Mouse (Mus musculus) heart, embryonic 12.5 days (tissue): ENCODE results near the gene Calcrl. TPM values are rescaled to one million over a fixed set of nuclear protein-coding genes. Genes with fewer than 3 reads are reported as not detected.
A peak's percentile ranks its signal among the peaks of the same experiment; 100 is the strongest.

ENCODE experiments used
- ATAC-seq: fragments of 200-750 bp; cut with Nextera tagmentation; 2 replicates; pipeline ENCODE4 v1.8.0; 2017; ENCODE audit warnings: moderate TSS enrichment, moderate library complexity; ENCODE audit not compliant: insufficient number of reproducible peaks, low FRiP score
- H3K27ac ChIP-seq: fragments of 300-500 bp; sonication (generic); 2 replicates; pipeline ENCODE4 v1.5.1; 2016; ENCODE audit warnings: mild to moderate bottlenecking, moderate library complexity; ENCODE audit not compliant: poor library complexity, severe bottlenecking
- H3K27me3 ChIP-seq: fragments of 300-500 bp; sonication (generic); replicated peaks from 2 replicates; pipeline ENCODE4 v1.6.1; 2016; ENCODE audit warnings: mild to moderate bottlenecking, moderate library complexity
- H3K36me3 ChIP-seq: fragments of 300-500 bp; sonication (generic); 2 replicates; pipeline ENCODE4 v1.6.1; 2016; ENCODE audit warnings: mild to moderate bottlenecking, moderate library complexity
- H3K4me1 ChIP-seq: fragments of 300-500 bp; sonication (generic); replicated peaks from 2 replicates; pipeline ENCODE4 v1.6.1; 2016; ENCODE audit warnings: mild to moderate bottlenecking
- H3K4me2 ChIP-seq: fragments of 300-500 bp; sonication (generic); 2 replicates; pipeline ENCODE4 v1.6.1; 2016; ENCODE audit warnings: mild to moderate bottlenecking, moderate library complexity
- H3K4me3 ChIP-seq: fragments of 300-500 bp; sonication (generic); 2 replicates; pipeline ENCODE4 v1.5.1; 2016; ENCODE audit warnings: mild to moderate bottlenecking
- H3K9ac ChIP-seq: fragments of 300-500 bp; sonication (generic); 2 replicates; pipeline ENCODE4 v1.6.1; 2016; ENCODE audit warnings: mild to moderate bottlenecking, moderate library complexity
- H3K9me3 ChIP-seq: fragments of 300-500 bp; sonication (generic); replicated peaks from 2 replicates; pipeline ENCODE4 v1.6.1; 2016; ENCODE audit warnings: mild to moderate bottlenecking, moderate library complexity
- WGBS: fragments of 180-500 bp; shearing (Covaris S2); methylation state at CpG from one replicate; pipeline ENCODE4 v1.1.7; 2016; 5-methylcytosine and 5-hydroxymethylcytosine counted together
- polyA plus RNA-seq: library from polyadenylated mRNA; unstranded; fragments of >200 nt; fragmentation: Nextera tagmentation; extraction: Ambion mirVana; gene quantifications from 2 replicates; pipeline ENCODE4 v1.2.1, GENCODE M21; 2016

The Calcrl gene
- polyA plus RNA-seq, 1 experiment from 2014 or later, result 65.1 TPM

GRCm38 (mm10) chr2:84369256-84369655, 56.0 kb downstream of the Calcrl start:
- Histone ChIP-seq H3K9ac (no peak overlapping the region), H3K9me3 (no peaks in the 10 kb centered on the region), H3K27me3 (no peaks in the 10 kb centered on the region), H3K4me3 (no peak overlapping the region), H3K36me3 (peaks cover 10% of the 10 kb centered on the region), H3K4me1 (peaks cover 5% of the 10 kb centered on the region), H3K27ac (no peak overlapping the region), H3K4me2 (no peak overlapping the region)
- ATAC-seq, result 0 out of 2 replicates have a peak, but pooled peaks have one; percentile 48
- 9% methylated on average over 5 of the region's 5 CpGs for WGBS

- ATAC-seq, result no peak
- Histone ChIP-seq H3K27ac (no peak overlapping the region), H3K9me3 (no peaks in the 10 kb centered on the region), H3K4me1 (peaks cover 10% of the 10 kb centered on the region), H3K4me2 (no peak overlapping the region), H3K36me3 (no peaks in the 10 kb centered on the region; the same call in 1 of the 2 replicates), H3K4me3 (no peak overlapping the region), H3K9ac (no peak overlapping the region), H3K27me3 (no peaks in the 10 kb centered on the region)
Observed at GRCm38 (mm10) chr2:84366742-84367141, 58.5 kb downstream of the Calcrl start.

GRCm38 (mm10) chr2:84365266-84365665, 59.9 kb downstream of the Calcrl start:
- WGBS, result 74% methylated on average over 3 of the region's 3 CpGs
- no peak overlapping the region for H3K9ac ChIP-seq
- no peak for ATAC-seq
- no peak overlapping the region for H3K4me3 ChIP-seq
- H3K27ac ChIP-seq, result no peak overlapping the region
- no peaks in the 10 kb centered on the region for H3K9me3 ChIP-seq
- H3K36me3 ChIP-seq, result no peaks in the 10 kb centered on the region; the same call in 1 of the 2 replicates
- H3K4me2 ChIP-seq, result no peak overlapping the region
- H3K27me3 ChIP-seq, result no peaks in the 10 kb centered on the region
- H3K4me1 ChIP-seq, result peaks cover 13% of the 10 kb centered on the region

GRCm38 (mm10) chr2:84362779-84363719, 62.2 kb downstream of the Calcrl start:
- Histone ChIP-seq H3K4me2 (no peak overlapping the region), H3K9ac (no peak overlapping the region), H3K27ac (no peak overlapping the region), H3K9me3 (no peaks in the 10 kb centered on the region), H3K27me3 (no peaks in the 10 kb centered on the region), H3K36me3 (no peaks in the 10 kb centered on the region), H3K4me1 (peaks cover 8% of the 10 kb centered on the region; the same call in 1 of the 2 replicates), H3K4me3 (no peak overlapping the region)
- 82% methylated on average over 6 of the region's 6 CpGs for WGBS
- ATAC-seq, result peak; percentile 55

- WGBS, result 50% methylated on average over 3 of the region's 3 CpGs
- Histone ChIP-seq H3K36me3 (no peaks in the 10 kb centered on the region), H3K9ac (no peak overlapping the region), H3K4me1 (peaks cover 8% of the 10 kb centered on the region; the same call in 1 of the 2 replicates), H3K4me3 (no peak overlapping the region), H3K27ac (no peak overlapping the region), H3K27me3 (no peaks in the 10 kb centered on the region), H3K4me2 (no peak overlapping the region), H3K9me3 (no peaks in the 10 kb centered on the region)
- ATAC-seq, result no peak
Observed at GRCm38 (mm10) chr2:84358690-84359343, 66.4 kb downstream of the Calcrl start.

- no peak overlapping the region for H3K27ac ChIP-seq
- H3K4me3 ChIP-seq, result no peak overlapping the region
- H3K9me3 ChIP-seq, result no peaks in the 10 kb centered on the region
- ATAC-seq, result no peak
- no peaks in the 10 kb centered on the region; the same call in 1 of the 2 replicates for H3K4me1 ChIP-seq
- H3K9ac ChIP-seq, result no peak overlapping the region
- H3K27me3 ChIP-seq, result no peaks in the 10 kb centered on the region
- 50% methylated on average over 4 of the region's 4 CpGs for WGBS
- no peaks in the 10 kb centered on the region for H3K36me3 ChIP-seq
- no peak overlapping the region for H3K4me2 ChIP-seq
Observed at GRCm38 (mm10) chr2:84355281-84355680, 69.9 kb downstream of the Calcrl start.

- H3K27ac ChIP-seq, result no peak overlapping the region
- ATAC-seq, result no peak
- H3K4me3 ChIP-seq, result no peak overlapping the region
- 65% methylated on average over 2 of the region's 2 CpGs for WGBS
- no peaks in the 10 kb centered on the region for H3K9me3 ChIP-seq
- 0 out of 2 replicates have a peak, but pooled peaks cover 2% of the 10 kb centered on the region for H3K4me1 ChIP-seq
- H3K27me3 ChIP-seq, result no peaks in the 10 kb centered on the region
- H3K9ac ChIP-seq, result no peak overlapping the region
- H3K4me2 ChIP-seq, result no peak overlapping the region
- H3K36me3 ChIP-seq, result peaks cover 9% of the 10 kb centered on the region; the same call in 1 of the 2 replicates
Observed at GRCm38 (mm10) chr2:84347376-84347775, 77.8 kb downstream of the Calcrl start.

- H3K27me3 ChIP-seq, result no peaks in the 10 kb centered on the region
- no peak overlapping the region for H3K4me2 ChIP-seq
- no peak overlapping the region for H3K4me3 ChIP-seq
- WGBS, result 46% methylated on average over 2 of the region's 2 CpGs
- H3K9ac ChIP-seq, result no peak overlapping the region
- no peak overlapping the region for H3K27ac ChIP-seq
- no peaks in the 10 kb centered on the region for H3K9me3 ChIP-seq
- H3K36me3 ChIP-seq, result peaks cover 13% of the 10 kb centered on the region; the same call in 1 of the 2 replicates
- 0 out of 2 replicates have a peak, but pooled peaks cover 5% of the 10 kb centered on the region for H3K4me1 ChIP-seq
- ATAC-seq, result no peak
Observed at GRCm38 (mm10) chr2:84343756-84344155, 81.5 kb downstream of the Calcrl start.

- no peak for ATAC-seq
- Histone ChIP-seq H3K4me3 (no peak overlapping the region), H3K27me3 (no peaks in the 10 kb centered on the region), H3K36me3 (0 out of 2 replicates have a peak, but pooled peaks cover 6% of the 10 kb centered on the region), H3K4me2 (no peak overlapping the region), H3K4me1 (0 out of 2 replicates have a peak, but pooled peaks cover 5% of the 10 kb centered on the region), H3K27ac (no peak overlapping the region), H3K9ac (no peak overlapping the region), H3K9me3 (no peaks in the 10 kb centered on the region)
- 70% methylated on average over 1 of the region's 1 CpGs for WGBS
Observed at GRCm38 (mm10) chr2:84337774-84338450, 87.3 kb downstream of the Calcrl start.

- WGBS, result 74% methylated on average over 4 of the region's 4 CpGs
- no peaks in the 10 kb centered on the region for H3K4me1 ChIP-seq
- H3K4me3 ChIP-seq, result no peak overlapping the region
- H3K4me2 ChIP-seq, result no peak overlapping the region
- H3K36me3 ChIP-seq, result 0 out of 2 replicates have a peak, but pooled peaks cover 7% of the 10 kb centered on the region
- H3K9ac ChIP-seq, result no peak overlapping the region
- no peaks in the 10 kb centered on the region for H3K9me3 ChIP-seq
- no peak overlapping the region for H3K27ac ChIP-seq
- H3K27me3 ChIP-seq, result no peaks in the 10 kb centered on the region
- no peak for ATAC-seq
Observed at GRCm38 (mm10) chr2:84336331-84336730, 88.9 kb downstream of the Calcrl start.
